7 mouse cellular contexts compared by ENCODE assay signal in the genomic region with DNA sequence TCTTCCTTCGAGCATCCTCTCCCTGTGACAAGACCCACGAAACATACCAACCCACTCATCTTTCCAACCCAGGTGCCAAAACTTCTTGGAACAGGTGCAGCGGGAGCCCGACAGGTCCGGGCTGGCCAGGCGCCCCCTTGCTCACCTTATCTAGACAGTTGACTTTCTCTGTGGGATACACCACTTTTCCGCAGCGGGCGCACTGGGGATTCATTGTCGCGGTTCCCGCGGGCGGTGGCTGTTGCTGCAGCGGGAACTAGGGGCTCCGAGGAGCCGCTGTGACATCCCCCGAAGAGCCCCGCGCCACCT. TPM values are rescaled to one million over a fixed set of nuclear protein-coding genes. Genes with fewer than 3 reads are reported as not detected.
DNase-seq lines count a peak whose midpoint lies in the region; ATAC-seq lines count a peak whose summit lies in the region.

No protein-coding gene starts in this region.

- H3K27me3 ChIP-seq in embryonic facial prominence, embryonic 13.5 days = peaks cover 47% of the 10 kb centered on the region
- peaks cover 30% of the 10 kb centered on the region for H3K27me3 ChIP-seq in hindbrain, embryonic 12.5 days
- peaks cover 38% of the 10 kb centered on the region for H3K27me3 ChIP-seq in midbrain, embryonic 14.5 days (ENCODE audit: control insufficient read depth, insufficient read depth, low read length)

- H3K4me1 ChIP-seq in embryonic facial prominence, embryonic 13.5 days = peaks cover 19% of the 10 kb centered on the region
- H3K4me1 ChIP-seq in hindbrain, embryonic 12.5 days = peaks cover 15% of the 10 kb centered on the region
- H3K4me1 ChIP-seq in midbrain, embryonic 14.5 days (ENCODE audit: control insufficient read depth, insufficient read depth, low read length) = peaks cover 10% of the 10 kb centered on the region; the same call in 1 of the 2 replicates

- H3K9ac ChIP-seq in embryonic facial prominence, embryonic 13.5 days = peak overlapping the region; percentile 77
- peak overlapping the region; percentile 68 for H3K9ac ChIP-seq in hindbrain, embryonic 12.5 days
- peak overlapping the region; percentile 76 for H3K9ac ChIP-seq in midbrain, embryonic 14.5 days (replicated peaks; ENCODE audit: low read length)

- intact Hi-C loops in left cerebral cortex, postnatal 10 days (cut with DNase I) = loop anchor here (5.0 to 10.0 kb wide), 3 partner anchors 88 to 306 kb away; no protein-coding TSS in a partner anchor

- DNase-seq in left cerebral cortex, adult 8-10 months (ENCODE audit: low spot score in 2 of 2) = peak; percentile 18 to 49
- no peak for DNase-seq in left cerebral cortex, postnatal 10 days (ENCODE audit: extremely low spot score in 1 of 2, low spot score in 2 of 2)
- no peak for DNase-seq in midbrain, embryonic 14.5 days
- DNase-seq in embryo, embryonic 10.5 days (ENCODE audit: low spot score) = no peak

- no peak overlapping the region for H3K27ac ChIP-seq in embryonic facial prominence, embryonic 13.5 days
- H3K27ac ChIP-seq in hindbrain, embryonic 12.5 days = peak overlapping the region; percentile 57; the same call in 1 of the 2 replicates
- peak overlapping the region; percentile 71 for H3K27ac ChIP-seq in midbrain, embryonic 14.5 days (replicated peaks; ENCODE audit: low read depth, low read length)

- H3K36me3 ChIP-seq in embryonic facial prominence, embryonic 13.5 days = no peaks in the 10 kb centered on the region
- no peaks in the 10 kb centered on the region for H3K36me3 ChIP-seq in hindbrain, embryonic 12.5 days
- H3K36me3 ChIP-seq in midbrain, embryonic 14.5 days (ENCODE audit: control insufficient read depth, insufficient read depth, low read length) = no peaks in the 10 kb centered on the region

- peak overlapping the region; percentile 99 for H3K4me2 ChIP-seq in embryonic facial prominence, embryonic 13.5 days
- peak overlapping the region; percentile 98 for H3K4me2 ChIP-seq in hindbrain, embryonic 12.5 days (replicated peaks)
- peak overlapping the region; percentile 97 for H3K4me2 ChIP-seq in midbrain, embryonic 14.5 days (ENCODE audit: low read length)

- H3K4me3 ChIP-seq in embryonic facial prominence, embryonic 13.5 days = peak overlapping the region; percentile 62
- H3K4me3 ChIP-seq in hindbrain, embryonic 12.5 days = peak overlapping the region; percentile 56
- H3K4me3 ChIP-seq in midbrain, embryonic 14.5 days (replicated peaks; ENCODE audit: low read depth, low read length) = peak overlapping the region; percentile 62

- H3K9me3 ChIP-seq in embryonic facial prominence, embryonic 13.5 days = no peaks in the 10 kb centered on the region
- no peaks in the 10 kb centered on the region for H3K9me3 ChIP-seq in hindbrain, embryonic 12.5 days (replicated peaks)
- no peaks in the 10 kb centered on the region for H3K9me3 ChIP-seq in midbrain, embryonic 14.5 days (ENCODE audit: control insufficient read depth, low read length)

- ATAC-seq in embryonic facial prominence, embryonic 13.5 days (ENCODE audit: insufficient number of reproducible peaks, insufficient read depth, low FRiP score, low TSS enrichment, low read depth) = no peak; the same call in 1 of the 2 replicates
- ATAC-seq in hindbrain, embryonic 12.5 days (ENCODE audit: low FRiP score) = no peak; the same call in 1 of the 2 replicates
- no peak; the same call in 1 of the 2 replicates for ATAC-seq in midbrain, embryonic 14.5 days (ENCODE audit: low FRiP score, low TSS enrichment)
- no peak for ATAC-seq in monocyte, adult 5-6 weeks (replicated peaks; ENCODE audit: insufficient number of reproducible peaks, low FRiP score, low TSS enrichment, poor library complexity, severe bottlenecking)

- under 1% methylated on average over 20 of the region's 20 CpGs for WGBS in embryonic facial prominence, embryonic 13.5 days
- WGBS in hindbrain, embryonic 12.5 days = under 1% methylated on average over 20 of the region's 20 CpGs
- WGBS in midbrain, embryonic 14.5 days = under 1% methylated on average over 20 of the region's 20 CpGs

RNA-seq across cellular contexts. Expression of gene Nebl, which starts 0.7 kb away (rescaled TPM):
- 100 to 1,000 TPM in 1 of 4 experiments, 10 to 100 TPM in 3; 82.9 to 102 (median 92.0) TPM for total RNA-seq in left cerebral cortex, adult 8-10 months (2022)
- total RNA-seq in left cerebral cortex, postnatal 10 days (2021) = 10 to 100 TPM; 55.1 to 59.2 TPM
- polyA plus RNA-seq in embryonic facial prominence, embryonic 13.5 days (2015; fragmentation: Nextera tagmentation; extraction: Ambion mirVana) = 16.2 and 16.6 TPM in 2 replicates
- 9.7 and 11.2 TPM in 2 replicates for polyA plus RNA-seq in hindbrain, embryonic 12.5 days (2016; fragmentation: Nextera tagmentation; extraction: Ambion mirVana)
- polyA plus RNA-seq in midbrain, embryonic 14.5 days (2014; fragmentation: Nextera tagmentation; extraction: Ambion mirVana) = 6.7 and 7.0 TPM in 2 replicates
- 0.11 to 4.9 TPM (median 0.38 TPM) in 3 replicates for total RNA-seq in monocyte, adult 5-6 weeks (2017)

Comparison
In these comparisons a context has a peak if more than half of its experiments do, and no peak if none do; other contexts are left out.
1. DNase-seq: peak in left cerebral cortex, adult 8-10 months (2 of 2); none in left cerebral cortex, postnatal 10 days (0 of 2), midbrain, embryonic 14.5 days (single experiment) and embryo, embryonic 10.5 days (single experiment).
2. Peak in every context shown above with its lines, with median percentiles within 50 percentile points of each other: H3K4me2 ChIP-seq, H3K4me3 ChIP-seq and H3K9ac ChIP-seq.